Mouse (Mus musculus) hindbrain, embryonic 12.5 days (tissue): ENCODE results near the gene Rest. TPM values are rescaled to one million over a fixed set of nuclear protein-coding genes. Genes with fewer than 3 reads are reported as not detected.
"Not testable (repeated sequence)": the region's sequence is repeated elsewhere in the genome, so short reads cannot be mapped to it uniquely, and the experiment has no call there.

ENCODE experiments used
- ATAC-seq: fragments of 200-750 bp; cut with Nextera tagmentation; 2 replicates; pipeline ENCODE4 v1.8.0; 2017; ENCODE audit warnings: moderate TSS enrichment; ENCODE audit not compliant: low FRiP score
- H3K27ac ChIP-seq: fragments of 300-500 bp; sonication (generic); 2 replicates; pipeline ENCODE4 v1.5.1; 2016; ENCODE audit warnings: mild to moderate bottlenecking
- H3K27me3 ChIP-seq: fragments of 300-500 bp; sonication (generic); 2 replicates; pipeline ENCODE4 v1.6.1; 2016; ENCODE audit warnings: mild to moderate bottlenecking
- H3K36me3 ChIP-seq: fragments of 300-500 bp; sonication (generic); 2 replicates; pipeline ENCODE4 v1.6.1; 2016; ENCODE audit warnings: mild to moderate bottlenecking
- H3K4me1 ChIP-seq: fragments of 300-500 bp; sonication (generic); 2 replicates; pipeline ENCODE4 v1.6.1; 2016
- H3K4me2 ChIP-seq: fragments of 300-500 bp; sonication (generic); replicated peaks from 2 replicates; pipeline ENCODE4 v1.6.1; 2016; ENCODE audit warnings: mild to moderate bottlenecking
- H3K4me3 ChIP-seq: fragments of 300-500 bp; sonication (generic); 2 replicates; pipeline ENCODE4 v1.5.1; 2016; ENCODE audit warnings: mild to moderate bottlenecking
- H3K9ac ChIP-seq: fragments of 300-500 bp; sonication (generic); 2 replicates; pipeline ENCODE4 v1.6.1; 2016; ENCODE audit warnings: mild to moderate bottlenecking, moderate library complexity
- H3K9me3 ChIP-seq: fragments of 300-500 bp; sonication (generic); replicated peaks from 2 replicates; pipeline ENCODE4 v1.6.1; 2016; ENCODE audit warnings: mild to moderate bottlenecking
- WGBS: fragments of 180-500 bp; shearing (Covaris S2); methylation state at CpG from one replicate; pipeline ENCODE4 v1.1.7; 2016; 5-methylcytosine and 5-hydroxymethylcytosine counted together
- polyA plus RNA-seq: library from polyadenylated mRNA; unstranded; fragments of >200 nt; fragmentation: Nextera tagmentation; extraction: Ambion mirVana; gene quantifications from 2 replicates; pipeline ENCODE4 v1.2.1, GENCODE M21; 2016

Gene Rest
- 27.9 and 28.7 TPM in 2 replicates for polyA plus RNA-seq

DNA sequence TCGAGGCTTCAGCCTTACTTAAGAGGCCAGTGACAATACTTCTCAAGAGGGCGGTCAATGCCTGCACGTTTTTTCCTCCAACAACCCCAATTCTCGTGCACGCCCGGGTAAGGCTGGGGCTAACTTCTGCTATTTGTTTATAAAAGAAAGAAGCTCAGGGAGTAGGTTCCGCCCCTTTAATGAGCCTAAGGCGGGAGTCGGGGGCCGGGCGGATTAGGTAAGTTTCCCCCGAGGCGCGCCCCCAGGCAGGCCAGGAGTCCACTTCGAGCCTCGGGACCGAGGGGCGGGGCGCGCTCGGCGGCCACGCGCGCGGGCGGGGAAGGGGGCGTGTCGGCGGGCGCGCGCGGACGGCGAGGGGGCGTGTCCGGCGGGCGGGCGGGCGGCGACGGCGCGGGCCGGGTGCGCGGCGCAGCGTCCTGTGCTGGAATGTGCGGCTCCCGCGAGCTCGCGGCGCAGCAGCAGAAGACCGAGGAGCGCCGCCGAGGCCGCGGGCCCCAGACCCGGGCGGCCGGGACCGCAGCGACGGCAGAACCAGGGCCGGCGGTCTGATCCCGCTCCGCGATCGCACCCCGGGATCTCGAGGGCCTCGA is at the start of gene Rest:
Gene Rest, plus strand, starts transcription at position 411 of the 590 bp plus-strand sequence.
- peak within 1 kb of the TSS; percentile 84 for H3K9ac ChIP-seq
- H3K27ac ChIP-seq: peak within 1 kb of the TSS; percentile 91
- peaks cover 20% of the 10 kb centered on the region for H3K36me3 ChIP-seq
- H3K4me1 ChIP-seq: peaks cover 10% of the 10 kb centered on the region; the same call in 1 of the 2 replicates
- no peaks in the 10 kb centered on the region for H3K9me3 ChIP-seq
- under 1% methylated on average over 66 of the region's 78 CpGs for WGBS
- peak within 1 kb of the TSS; percentile 86 for H3K4me2 ChIP-seq
- peaks cover 7% of the 10 kb centered on the region for H3K27me3 ChIP-seq
- peak; percentile 92 for ATAC-seq
- H3K4me3 ChIP-seq: peak within 1 kb of the TSS; percentile 91

- Histone ChIP-seq H3K4me2 (0 out of 2 replicates have a peak overlapping the region, but pooled peaks have one; percentile 17), H3K27me3 (no peaks in the 10 kb centered on the region), H3K36me3 (no peaks in the 10 kb centered on the region), H3K4me1 (0 out of 2 replicates have a peak, but pooled peaks cover 3% of the 10 kb centered on the region), H3K9ac (no peak overlapping the region), H3K27ac (no peak overlapping the region), H3K9me3 (no peaks in the 10 kb centered on the region), H3K4me3 (no peak overlapping the region)
- no peak; the same call in 1 of the 2 replicates for ATAC-seq
- 18% methylated on average over 9 of the region's 9 CpGs for WGBS
Observed at GRCm38 (mm10) chr5:77217211-77217610, 48.1 kb upstream of the Rest start.

GRCm38 (mm10) chr5:77217724-77218123 is 47.6 kb upstream of the Rest start:
- Histone ChIP-seq H3K36me3 (no peaks in the 10 kb centered on the region), H3K27me3 (no peaks in the 10 kb centered on the region), H3K4me1 (0 out of 2 replicates have a peak, but pooled peaks cover 3% of the 10 kb centered on the region), H3K4me2 (0 out of 2 replicates have a peak overlapping the region, but pooled peaks have one; percentile 17), H3K4me3 (no peak overlapping the region), H3K9ac (no peak overlapping the region), H3K27ac (no peak overlapping the region), H3K9me3 (no peaks in the 10 kb centered on the region)
- ATAC-seq: no peak
- WGBS: 8% methylated on average over 2 of the region's 2 CpGs

GRCm38 (mm10) chr5:77223043-77223975 is 42.0 kb upstream of the Rest start:
- H3K4me1 ChIP-seq: no peaks in the 10 kb centered on the region
- no peaks in the 10 kb centered on the region for H3K27me3 ChIP-seq
- WGBS: 76% methylated on average over 11 of the region's 11 CpGs
- no peak overlapping the region for H3K4me3 ChIP-seq
- no peak overlapping the region for H3K4me2 ChIP-seq
- no peak overlapping the region for H3K9ac ChIP-seq
- no peaks in the 10 kb centered on the region for H3K9me3 ChIP-seq
- no peaks in the 10 kb centered on the region for H3K36me3 ChIP-seq
- H3K27ac ChIP-seq: no peak overlapping the region
- no peak for ATAC-seq

- H3K36me3 ChIP-seq: no peaks in the 10 kb centered on the region
- H3K4me1 ChIP-seq: no peaks in the 10 kb centered on the region
- 0 out of 2 replicates have a peak, but pooled peaks have one; percentile 54 for ATAC-seq
- H3K27me3 ChIP-seq: no peaks in the 10 kb centered on the region
- H3K4me2 ChIP-seq: no peak overlapping the region
- no peak overlapping the region for H3K9ac ChIP-seq
- WGBS: 41% methylated on average over 1 of the region's 1 CpGs
- H3K4me3 ChIP-seq: no peak overlapping the region
- H3K27ac ChIP-seq: no peak overlapping the region
- H3K9me3 ChIP-seq: no peaks in the 10 kb centered on the region
Observed at GRCm38 (mm10) chr5:77228986-77229385, 36.3 kb upstream of the Rest start.

- not testable (repeated sequence) for H3K27ac ChIP-seq, H3K27me3 ChIP-seq, ATAC-seq
Observed at GRCm38 (mm10) chr5:77231863-77232262, 33.4 kb upstream of the Rest start.

GRCm38 (mm10) chr5:77234921-77235320 is 30.4 kb upstream of the Rest start:
- Histone ChIP-seq H3K4me1 (no peaks in the 10 kb centered on the region), H3K9ac (no peak overlapping the region), H3K4me3 (no peak overlapping the region), H3K27me3 (no peaks in the 10 kb centered on the region), H3K36me3 (no peaks in the 10 kb centered on the region), H3K9me3 (no peaks in the 10 kb centered on the region), H3K27ac (no peak overlapping the region), H3K4me2 (no peak overlapping the region)
- WGBS: 24% methylated on average over 3 of the region's 3 CpGs
- ATAC-seq: no peak; the same call in 1 of the 2 replicates

More at GRCm38 (mm10) chr5:77231863-77232262, 33.4 kb upstream of the Rest start:
- H3K9ac ChIP-seq, H3K4me2 ChIP-seq, H3K36me3 ChIP-seq, H3K9me3 ChIP-seq, H3K4me3 ChIP-seq, H3K4me1 ChIP-seq: not testable (repeated sequence)
- 93% methylated on average over 4 of the region's 4 CpGs for WGBS

GRCm38 (mm10) chr5:77237104-77237503 is 28.2 kb upstream of the Rest start:
- no peaks in the 10 kb centered on the region for H3K4me1 ChIP-seq
- no peaks in the 10 kb centered on the region for H3K36me3 ChIP-seq
- H3K9ac ChIP-seq: no peak overlapping the region
- no peak for ATAC-seq
- WGBS: 77% methylated on average over 2 of the region's 2 CpGs
- H3K4me2 ChIP-seq: no peak overlapping the region
- H3K27ac ChIP-seq: no peak overlapping the region
- no peak overlapping the region for H3K4me3 ChIP-seq
- no peaks in the 10 kb centered on the region for H3K9me3 ChIP-seq
- H3K27me3 ChIP-seq: no peaks in the 10 kb centered on the region

DNA sequence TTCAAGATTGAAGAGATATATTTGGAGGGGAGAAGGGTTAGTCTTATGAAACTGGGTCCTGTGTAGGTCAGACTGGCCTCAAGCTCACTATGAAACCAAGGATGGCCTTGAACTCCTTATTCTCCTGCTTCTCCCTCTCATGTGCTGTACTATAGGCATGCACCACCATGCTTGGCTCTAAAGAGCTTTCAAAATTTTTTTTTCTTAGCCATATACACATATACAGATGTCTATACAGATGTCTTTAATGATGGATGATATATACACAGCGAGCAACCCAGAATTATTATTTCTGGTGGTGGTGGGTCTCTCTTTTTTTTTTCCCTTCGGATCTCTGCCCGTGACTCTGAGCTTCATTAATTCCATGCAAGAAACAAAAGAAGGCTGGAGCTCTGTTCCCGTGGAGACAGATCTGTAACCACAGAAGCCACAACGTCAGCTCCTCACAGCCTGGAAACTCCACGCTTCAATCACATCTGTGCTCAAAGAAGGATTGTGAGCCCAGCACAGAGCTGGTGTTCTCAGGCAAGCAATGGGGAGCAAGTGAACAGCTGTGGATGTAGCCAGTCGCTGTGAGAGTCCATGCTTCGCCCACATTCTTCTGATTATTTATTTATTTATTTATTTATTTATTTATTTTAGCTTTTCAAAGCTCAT is 20.8 kb upstream of the Rest start:
- ATAC-seq: peak; percentile 30; the same call in 1 of the 2 replicates
- Histone ChIP-seq H3K9me3 (no peaks in the 10 kb centered on the region), H3K27ac (no peak overlapping the region), H3K36me3 (no peaks in the 10 kb centered on the region), H3K4me2 (no peak overlapping the region), H3K4me3 (no peak overlapping the region), H3K27me3 (no peaks in the 10 kb centered on the region), H3K9ac (no peak overlapping the region), H3K4me1 (peaks cover 9% of the 10 kb centered on the region)
- WGBS: 26% methylated on average over 8 of the region's 8 CpGs

DNA sequence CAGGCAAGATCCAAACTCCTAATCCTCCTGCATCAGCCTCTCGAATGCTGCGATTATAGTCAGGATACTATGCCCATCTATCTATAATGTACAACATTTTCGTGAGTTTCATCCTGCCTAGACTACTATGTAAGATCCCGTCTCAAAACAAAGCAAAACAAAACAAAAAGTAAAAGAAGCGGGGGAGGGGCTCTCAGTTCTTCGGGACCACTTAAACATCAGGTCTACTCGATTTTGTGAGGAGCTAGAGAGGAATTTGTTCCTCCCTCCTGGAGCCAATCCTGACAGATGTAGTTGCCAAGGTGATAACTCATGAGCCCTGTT is 19.9 kb upstream of the Rest start:
- no peak; the same call in 1 of the 2 replicates for ATAC-seq
- H3K27me3 ChIP-seq: no peaks in the 10 kb centered on the region
- WGBS: 40% methylated on average over 7 of the region's 7 CpGs
- H3K4me1 ChIP-seq: peaks cover 9% of the 10 kb centered on the region
- no peaks in the 10 kb centered on the region for H3K36me3 ChIP-seq
- no peak overlapping the region for H3K27ac ChIP-seq
- peak overlapping the region; percentile 36 for H3K4me2 ChIP-seq
- peak overlapping the region; percentile 19; the same call in 1 of the 2 replicates for H3K9ac ChIP-seq
- H3K9me3 ChIP-seq: no peaks in the 10 kb centered on the region
- H3K4me3 ChIP-seq: peak overlapping the region; percentile 10

GRCm38 (mm10) chr5:77245787-77246671 is 19.3 kb upstream of the Rest start:
- H3K27ac ChIP-seq: 0 out of 2 replicates have a peak overlapping the region, but pooled peaks have one; percentile 17
- no peaks in the 10 kb centered on the region for H3K9me3 ChIP-seq
- peak overlapping the region; percentile 19; the same call in 1 of the 2 replicates for H3K9ac ChIP-seq
- peak; percentile 64 for ATAC-seq
- peaks cover 9% of the 10 kb centered on the region for H3K4me1 ChIP-seq
- H3K4me2 ChIP-seq: peak overlapping the region; percentile 36
- no peaks in the 10 kb centered on the region for H3K27me3 ChIP-seq
- 31% methylated on average over 26 of the region's 26 CpGs for WGBS
- no peaks in the 10 kb centered on the region for H3K36me3 ChIP-seq
- H3K4me3 ChIP-seq: peak overlapping the region; percentile 10
